Mouse (Mus musculus) ES-Bruce4 (cell line): ENCODE results near the gene Epyc.

Experiments used
- CTCF ChIP-seq: IDR thresholded peaks from one replicate; pipeline ENCODE4 v1.8.1; 2011; ENCODE audit warnings: low read depth, low read length
- EP300 ChIP-seq: IDR thresholded peaks from 2 replicates; pipeline ENCODE4 v1.6.1; 2011; ENCODE audit warnings: low read depth, low read length; ENCODE audit not compliant: insufficient read depth
- POLR2A ChIP-seq: IDR thresholded peaks from one replicate; pipeline ENCODE4 v1.8.1; 2011; ENCODE audit warnings: low read length; ENCODE audit not compliant: insufficient read depth

GRCm38 (mm10) chr10:97641926-97642325, 1.9 kb upstream of the Epyc start:
- TF ChIP-seq POLR2A, result no peak
- no peak for TF ChIP-seq CTCF
- no peak for TF ChIP-seq EP300
